Mouse (Mus musculus) small intestine, adult 2 months (tissue): ENCODE measurements at regions not wholly inside any gene's neighbourhood (a gene's known extent, or its start where the extent isn't known, plus 50 kb on each side); places are given as distances from the start of the nearest gene placed in this dataset.

Experiments
- CTCF ChIP-seq: fragments of 200-500 bp; IDR thresholded peaks from 2 replicates; pipeline ENCODE4 v1.5.1; 2012; ENCODE audit warnings: low read depth, mild to moderate bottlenecking, control low read depth, inconsistent platforms, low read length, moderate library complexity, mixed read lengths; ENCODE audit not compliant: insufficient replicate concordance, insufficient read length; ENCODE audit errors: extremely low read depth
- POLR2A ChIP-seq: fragments of 200-500 bp; IDR thresholded peaks from 2 replicates; pipeline ENCODE4 v1.6.1; 2012; ENCODE audit warnings: low read depth, mild to moderate bottlenecking, control low read depth, inconsistent platforms, low read length, moderate library complexity

- no peak for TF ChIP-seq CTCF
- no peak for TF ChIP-seq POLR2A
Observed at GRCm38 (mm10) chr17:64499281-64499997, 101.1 kb upstream of the Man2a1 start.
